Mouse (Mus musculus) ES-Bruce4 (cell line): ENCODE data around the gene Gigyf2.

ENCODE experiments used
- CTCF ChIP-seq: IDR thresholded peaks from one replicate; pipeline ENCODE4 v1.8.1; 2011; ENCODE audit warnings: low read depth, low read length
- POLR2A ChIP-seq: IDR thresholded peaks from one replicate; pipeline ENCODE4 v1.8.1; 2011; ENCODE audit warnings: low read length; ENCODE audit not compliant: insufficient read depth

- TF ChIP-seq POLR2A: no peak
- TF ChIP-seq CTCF: no peak
These were observed 141.5 kb downstream of the Gigyf2 start for GRCm38 (mm10) chr1:87468321-87468720.
